1 mouse cellular context compared by ENCODE assay signal in the genomic region with DNA sequence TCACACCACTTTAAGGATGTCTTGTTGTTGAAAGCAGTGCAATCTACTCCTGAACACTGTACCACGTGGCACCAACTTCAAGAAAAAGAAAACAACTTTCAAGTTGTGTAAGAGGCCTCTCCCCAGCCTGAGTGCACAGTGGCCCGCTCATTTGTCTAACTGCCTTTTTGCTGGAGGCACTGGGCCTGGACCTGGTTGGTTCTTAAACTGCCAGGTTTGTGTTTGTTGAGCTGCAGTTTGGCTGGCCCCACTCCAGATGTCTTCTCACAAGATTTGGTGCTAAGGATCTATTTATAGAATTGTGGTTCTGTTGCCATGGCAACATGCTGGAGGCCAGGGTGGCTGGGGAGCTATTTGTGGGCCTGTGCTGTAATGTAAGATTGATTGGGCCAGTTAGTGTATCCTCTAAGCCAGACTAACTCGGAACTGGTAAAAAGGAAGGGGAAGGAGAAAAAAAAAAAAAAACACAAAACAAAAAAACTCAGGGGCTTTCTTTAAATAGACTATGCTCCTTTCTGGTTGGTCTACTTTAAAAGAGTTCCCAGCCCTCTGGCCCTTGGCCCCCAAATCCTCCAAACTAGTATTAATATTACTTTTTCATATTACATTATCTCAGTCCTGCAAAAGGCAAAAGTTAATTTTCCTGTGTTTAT.
TF ChIP-seq lines count a peak whose summit lies in the region.

No protein-coding gene starts in this region.

TF ChIP-seq in CH12.LX, 34 proteins besides CTCF, POLR2A, EP300 and RAD21 (continued from another document):
- no peak for TF ChIP-seq JUND (conservative IDR thresholded peaks at IDR 0.05; ENCODE audit: low read depth, low read length)
- TF ChIP-seq ELF1 (IDR thresholded peaks at IDR 0.05; ENCODE audit: low read depth, low read length), result peak; percentile 63
- no peak for TF ChIP-seq NELFE (IDR thresholded peaks at IDR 0.05; ENCODE audit: low read depth, low read length)
- TF ChIP-seq SIN3A (IDR thresholded peaks at IDR 0.05; ENCODE audit: low read length), result peak; percentile 11; the same call in 1 of the 2 replicates
- TF ChIP-seq TCF12 (IDR thresholded peaks at IDR 0.05; ENCODE audit: low read depth, low read length), result peak; percentile 43; the same call in 1 of the 2 replicates
- TF ChIP-seq HCFC1 (IDR thresholded peaks at IDR 0.05; ENCODE audit: low read depth, low read length), result peak; percentile 40; the same call in 1 of the 2 replicates
- TF ChIP-seq ZMIZ1 (IDR thresholded peaks at IDR 0.05; ENCODE audit: low read depth, low read length), result no peak
- TF ChIP-seq NRF1 (IDR thresholded peaks at IDR 0.05; ENCODE audit: low read depth, low read length), result no peak
- TF ChIP-seq ETS1 (conservative IDR thresholded peaks at IDR 0.05; ENCODE audit: low read depth, low read length), result peak; percentile 74
- TF ChIP-seq MAZ (IDR thresholded peaks at IDR 0.05; ENCODE audit: low read depth, low read length), result no peak
- TF ChIP-seq SMC3 (IDR thresholded peaks at IDR 0.05; ENCODE audit: low read depth, low read length), result no peak
- no peak for TF ChIP-seq UBTF (IDR thresholded peaks at IDR 0.05; ENCODE audit: low read depth, low read length)
- peak; percentile 48 for TF ChIP-seq BHLHE40 (IDR thresholded peaks at IDR 0.05; ENCODE audit: low read depth, low read length)
- 0 out of 2 replicates have a peak, but pooled peaks have one; percentile 5 for TF ChIP-seq TBP (conservative IDR thresholded peaks at IDR 0.05; ENCODE audit: low read depth, low read length)
- no peak for TF ChIP-seq KAT2A (IDR thresholded peaks at IDR 0.05; ENCODE audit: insufficient replicate concordance, low read length)
- no peak for TF ChIP-seq CHD1 (IDR thresholded peaks at IDR 0.05; ENCODE audit: low read depth, low read length)
- TF ChIP-seq CHD2 (IDR thresholded peaks at IDR 0.05; ENCODE audit: low read length), result peak; percentile 42
- TF ChIP-seq MAX (IDR thresholded peaks at IDR 0.05; ENCODE audit: low read length), result peak; percentile 82
- TF ChIP-seq POLR2AphosphoS2 (IDR thresholded peaks at IDR 0.05; ENCODE audit: low read depth, low read length), result no peak
TF ChIP-seq in CH12.LX: peak in this region for 15.
